Mouse (Mus musculus): ENCODE measurements at regions not wholly inside any gene's neighbourhood (a gene's known extent, or its start where the extent isn't known, plus 50 kb on each side); places are given as distances from the start of the nearest gene placed in this dataset.

DNA sequence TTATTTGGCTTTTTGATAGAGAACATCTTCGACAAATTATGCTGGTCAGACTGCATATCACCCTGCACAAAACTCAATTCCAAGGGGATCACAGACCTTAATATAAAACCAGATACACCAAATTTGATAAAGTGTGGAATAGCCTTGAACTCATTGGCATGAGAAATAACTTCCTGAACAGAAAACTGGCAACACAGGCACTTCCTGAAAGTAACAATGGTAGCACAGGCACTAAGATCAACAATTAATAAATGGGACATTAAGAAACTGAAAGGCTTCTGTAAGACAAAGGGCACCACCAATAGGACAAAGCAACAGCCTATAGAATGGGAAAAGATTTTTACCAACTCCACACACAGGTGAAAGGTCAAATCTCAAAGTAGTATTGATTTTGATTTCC lies 141.5 kb downstream of the Fam198b start:
- Histone ChIP-seq H3K9me3 (ENCODE audit: control insufficient read depth, low read length) (no peaks in the 10 kb centered on the region), H3K36me3 (ENCODE audit: control insufficient read depth, insufficient read depth, low read length) (no peaks in the 10 kb centered on the region), H3K4me3 (ENCODE audit: low read depth, low read length) (no peak overlapping the region), H3K9ac (ENCODE audit: low read length) (no peak overlapping the region), H3K27me3 (ENCODE audit: control insufficient read depth, insufficient read depth, low read length) (no peaks in the 10 kb centered on the region), H3K27ac (replicated peaks; ENCODE audit: low read depth, low read length) (no peak overlapping the region), H3K4me2 (ENCODE audit: low read depth, severe bottlenecking) (no peak overlapping the region), H3K4me1 (ENCODE audit: control insufficient read depth, insufficient read depth, low read length) (no peaks in the 10 kb centered on the region)
- 85% methylated on average over 1 of the region's 1 CpGs for WGBS
- DNase-seq (ENCODE audit: low spot score), result no peak
- ATAC-seq (ENCODE audit: insufficient number of reproducible peaks, low FRiP score, low TSS enrichment, low read depth), result no peak

DNA sequence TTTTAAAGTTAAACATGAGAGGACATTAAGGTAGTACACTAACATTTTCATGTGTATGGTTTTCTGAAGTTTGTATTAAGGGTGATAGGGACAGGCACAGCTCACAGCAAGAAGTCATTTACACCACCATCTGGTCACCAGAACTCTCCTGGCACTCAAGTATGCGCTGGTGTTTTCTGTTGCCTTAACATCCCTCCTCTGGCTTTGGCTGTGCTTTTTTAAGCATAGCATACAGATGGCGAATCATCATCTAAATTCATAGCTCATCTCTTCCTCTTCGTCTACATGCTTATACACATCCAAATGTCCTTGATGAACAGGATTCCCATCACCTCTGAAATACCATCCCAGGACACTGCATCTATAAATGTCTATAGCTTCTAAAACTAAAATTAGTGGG lies 148.7 kb downstream of the Fam198b start:
- Histone ChIP-seq H3K4me1 (ENCODE audit: control insufficient read depth, insufficient read depth, low read length) (no peaks in the 10 kb centered on the region), H3K9ac (ENCODE audit: low read length) (no peak overlapping the region), H3K9me3 (ENCODE audit: control insufficient read depth, low read length) (no peaks in the 10 kb centered on the region), H3K27me3 (ENCODE audit: control insufficient read depth, insufficient read depth, low read length) (no peaks in the 10 kb centered on the region), H3K36me3 (ENCODE audit: control insufficient read depth, insufficient read depth, low read length) (no peaks in the 10 kb centered on the region), H3K27ac (replicated peaks; ENCODE audit: low read depth, low read length) (no peak overlapping the region), H3K4me3 (ENCODE audit: low read depth, low read length) (no peak overlapping the region), H3K4me2 (ENCODE audit: low read depth, severe bottlenecking) (no peak overlapping the region)
- WGBS, result 72% methylated on average over 3 of the region's 3 CpGs
- ATAC-seq (ENCODE audit: insufficient number of reproducible peaks, low FRiP score, low TSS enrichment, low read depth) (no peak), DNase-seq (ENCODE audit: low spot score) (no peak)

DNA sequence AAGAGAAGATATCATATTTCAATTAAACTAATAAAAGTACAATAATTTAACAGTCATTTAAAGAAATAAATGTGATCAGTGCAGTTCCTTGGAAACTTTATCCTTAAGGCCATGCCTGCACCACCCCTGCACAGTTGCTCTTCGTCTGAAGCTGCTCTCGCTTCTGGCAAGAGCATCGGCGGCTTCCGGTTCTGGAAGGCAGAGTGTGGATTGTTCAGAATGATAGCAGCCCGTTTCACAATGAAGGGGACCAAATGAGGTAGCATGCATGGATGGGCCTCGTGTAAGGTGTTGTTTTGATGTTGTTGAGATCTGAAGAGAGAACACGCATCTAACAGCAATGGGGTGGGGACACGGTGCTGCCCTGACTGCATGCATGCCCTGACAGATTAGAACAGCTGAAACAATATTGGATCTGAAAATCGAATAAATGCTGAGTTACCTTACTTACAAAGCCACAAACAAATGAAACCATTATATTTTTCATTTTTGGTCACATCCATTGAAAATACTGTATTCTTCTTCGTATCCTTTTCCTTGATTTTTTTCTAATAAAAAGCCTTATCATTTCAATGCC lies 154.3 kb downstream of the Fam198b start:
- DNase-seq (ENCODE audit: low spot score) (no peak), ATAC-seq (ENCODE audit: insufficient number of reproducible peaks, low FRiP score, low TSS enrichment, low read depth) (no peak)
- Histone ChIP-seq H3K27ac (replicated peaks; ENCODE audit: low read depth, low read length) (no peak overlapping the region), H3K9ac (ENCODE audit: low read length) (no peak overlapping the region), H3K36me3 (ENCODE audit: control insufficient read depth, insufficient read depth, low read length) (no peaks in the 10 kb centered on the region), H3K4me3 (ENCODE audit: low read depth, low read length) (no peak overlapping the region), H3K4me2 (ENCODE audit: low read depth, severe bottlenecking) (no peak overlapping the region), H3K27me3 (ENCODE audit: control insufficient read depth, insufficient read depth, low read length) (no peaks in the 10 kb centered on the region), H3K4me1 (ENCODE audit: control insufficient read depth, insufficient read depth, low read length) (no peaks in the 10 kb centered on the region), H3K9me3 (ENCODE audit: control insufficient read depth, low read length) (no peaks in the 10 kb centered on the region)
- whole genome bisulfite sequencing, result 79% methylated on average over 11 of the region's 11 CpGs

DNA sequence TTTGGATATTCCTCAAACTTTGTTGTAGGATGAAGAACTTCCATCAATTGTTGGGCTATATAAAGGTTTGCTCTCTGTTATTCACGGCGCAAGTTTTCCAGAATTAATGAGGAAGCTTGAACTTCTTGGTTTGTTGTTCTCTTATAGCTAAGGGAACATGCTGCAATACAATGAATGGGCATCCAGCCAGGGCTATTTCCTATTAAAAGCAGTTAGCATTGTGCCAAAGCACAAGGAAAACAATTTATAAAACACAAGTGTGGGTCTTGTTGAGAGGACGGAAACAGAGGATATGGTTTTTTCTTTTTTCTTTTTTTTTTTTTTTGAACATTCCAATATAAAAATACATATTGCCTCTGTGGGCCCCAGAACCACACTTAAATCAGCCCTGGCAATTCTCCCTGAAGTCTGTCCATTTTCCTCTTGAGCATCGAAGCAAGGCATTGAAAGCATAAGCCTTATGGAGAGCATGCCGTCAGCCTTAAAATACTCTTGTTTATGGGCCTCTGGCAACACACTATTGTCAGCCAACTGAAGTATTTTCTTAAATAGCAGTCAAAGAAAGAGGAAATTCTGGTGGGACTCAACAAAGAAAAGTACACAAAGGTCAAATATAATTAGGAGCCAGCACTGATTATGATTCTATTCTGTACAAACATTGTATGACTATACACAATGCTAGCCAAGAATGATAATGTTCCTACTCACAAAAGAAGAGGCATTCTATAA lies 158.6 kb downstream of the Fam198b start:
- H3K4me3 ChIP-seq (ENCODE audit: low read depth, low read length), result no peak overlapping the region
- H3K36me3 ChIP-seq (ENCODE audit: control insufficient read depth, insufficient read depth, low read length), result no peaks in the 10 kb centered on the region
- no peaks in the 10 kb centered on the region for H3K4me1 ChIP-seq (ENCODE audit: control insufficient read depth, insufficient read depth, low read length)
- no peaks in the 10 kb centered on the region for H3K27me3 ChIP-seq (ENCODE audit: control insufficient read depth, insufficient read depth, low read length)
- no peak overlapping the region for H3K9ac ChIP-seq (ENCODE audit: low read length)
- no peak overlapping the region for H3K4me2 ChIP-seq (ENCODE audit: low read depth, severe bottlenecking)
- ATAC-seq (ENCODE audit: insufficient number of reproducible peaks, low FRiP score, low TSS enrichment, low read depth) (no peak), DNase-seq (ENCODE audit: low spot score) (no peak)
- whole genome bisulfite sequencing, result 89% methylated on average over 5 of the region's 5 CpGs
- H3K27ac ChIP-seq (replicated peaks; ENCODE audit: low read depth, low read length), result no peak overlapping the region
- H3K9me3 ChIP-seq (ENCODE audit: control insufficient read depth, low read length), result no peaks in the 10 kb centered on the region

DNA sequence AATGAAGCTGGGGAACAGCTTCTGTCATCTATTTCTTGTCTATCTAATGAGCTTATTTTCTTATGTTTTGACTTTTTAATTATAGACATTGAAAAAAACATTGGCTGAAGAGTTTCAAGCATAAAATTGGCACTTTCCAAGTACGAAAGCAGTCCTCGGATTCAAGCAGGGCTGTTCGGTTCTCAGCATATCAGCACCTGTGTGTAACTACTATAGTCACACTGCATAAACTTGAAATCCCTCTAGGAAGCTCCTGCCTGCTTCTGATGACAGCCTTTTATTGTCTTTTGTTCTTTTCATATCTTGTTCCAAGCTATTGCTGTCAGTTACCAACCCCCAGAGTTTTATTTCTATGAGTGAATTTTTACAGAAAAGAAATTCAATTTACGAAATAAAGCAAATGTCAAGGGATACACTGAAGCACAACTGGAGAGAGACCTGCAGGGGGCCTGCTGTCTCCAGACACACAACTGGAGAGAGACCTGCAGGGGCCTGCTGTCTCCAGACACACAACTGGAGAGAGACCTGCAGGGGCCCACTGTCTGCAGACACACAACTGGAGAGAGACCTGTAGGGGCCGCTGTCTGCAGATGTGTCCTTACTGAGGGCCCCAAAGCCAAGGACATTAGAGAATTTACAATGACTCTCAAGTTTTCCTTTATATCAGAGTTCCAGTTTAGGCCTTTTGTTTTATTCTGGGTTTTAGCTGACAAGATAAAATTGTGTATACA lies 165.3 kb downstream of the Fam198b start:
- Histone ChIP-seq H3K27ac (replicated peaks; ENCODE audit: low read depth, low read length) (no peak overlapping the region), H3K9ac (ENCODE audit: low read length) (no peak overlapping the region), H3K9me3 (ENCODE audit: control insufficient read depth, low read length) (no peaks in the 10 kb centered on the region), H3K4me3 (ENCODE audit: low read depth, low read length) (no peak overlapping the region), H3K36me3 (ENCODE audit: control insufficient read depth, insufficient read depth, low read length) (no peaks in the 10 kb centered on the region), H3K4me1 (ENCODE audit: control insufficient read depth, insufficient read depth, low read length) (no peaks in the 10 kb centered on the region), H3K4me2 (ENCODE audit: low read depth, severe bottlenecking) (no peak overlapping the region), H3K27me3 (ENCODE audit: control insufficient read depth, insufficient read depth, low read length) (no peaks in the 10 kb centered on the region)
- ATAC-seq (ENCODE audit: insufficient number of reproducible peaks, low FRiP score, low TSS enrichment, low read depth) (no peak), DNase-seq (ENCODE audit: low spot score) (no peak)
- WGBS, result 82% methylated on average over 5 of the region's 5 CpGs

DNA sequence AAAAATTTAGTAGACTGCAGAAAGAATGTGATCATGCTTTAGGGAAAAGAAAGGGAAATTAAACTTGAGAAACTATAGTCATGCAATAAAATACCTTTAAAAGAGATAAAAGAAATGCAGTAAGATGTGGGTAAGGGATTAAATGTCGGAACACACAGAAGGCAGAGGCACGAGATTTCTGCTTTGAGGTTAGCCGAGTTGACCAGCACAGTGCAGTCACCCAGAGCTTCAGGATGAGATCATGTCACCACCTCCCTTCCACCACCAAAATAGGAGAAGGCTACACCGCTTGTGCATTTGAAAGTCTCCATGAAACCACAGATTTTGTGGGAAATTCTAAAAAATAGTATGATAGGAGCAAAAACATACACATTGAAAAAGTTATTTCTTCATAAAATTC lies 166.6 kb downstream of the Fam198b start:
- no peaks in the 10 kb centered on the region for H3K36me3 ChIP-seq (ENCODE audit: control insufficient read depth, insufficient read depth, low read length)
- ATAC-seq (ENCODE audit: insufficient number of reproducible peaks, low FRiP score, low TSS enrichment, low read depth), result no peak
- no peak overlapping the region for H3K27ac ChIP-seq (replicated peaks; ENCODE audit: low read depth, low read length)
- no peak overlapping the region for H3K4me2 ChIP-seq (ENCODE audit: low read depth, severe bottlenecking)
- no peak for DNase-seq (ENCODE audit: low spot score)
- H3K9me3 ChIP-seq (ENCODE audit: control insufficient read depth, low read length), result no peaks in the 10 kb centered on the region
- H3K9ac ChIP-seq (ENCODE audit: low read length), result no peak overlapping the region
- no peaks in the 10 kb centered on the region for H3K4me1 ChIP-seq (ENCODE audit: control insufficient read depth, insufficient read depth, low read length)
- no peaks in the 10 kb centered on the region for H3K27me3 ChIP-seq (ENCODE audit: control insufficient read depth, insufficient read depth, low read length)
- no peak overlapping the region for H3K4me3 ChIP-seq (ENCODE audit: low read depth, low read length)
- WGBS, result 81% methylated on average over 4 of the region's 4 CpGs

DNA sequence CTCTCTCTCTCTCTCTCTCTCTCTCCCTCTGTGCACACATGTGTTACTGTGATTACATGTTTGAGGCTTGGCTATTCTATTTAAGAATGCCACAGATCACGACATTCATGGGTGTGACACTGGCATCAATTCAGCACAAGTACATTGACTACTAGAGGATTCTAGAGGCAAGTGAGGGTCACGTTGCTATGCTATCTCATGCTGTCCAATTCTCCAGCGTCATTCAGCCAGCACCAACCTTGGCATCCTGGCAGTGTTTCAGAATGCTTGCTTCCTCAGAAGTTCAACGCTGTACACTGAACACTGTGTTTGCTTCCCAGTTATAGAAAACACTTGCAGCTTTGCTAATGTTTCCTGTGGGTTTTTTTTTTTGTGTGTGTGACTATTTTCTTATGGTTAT lies 167.6 kb downstream of the Fam198b start:
- Histone ChIP-seq H3K27ac (replicated peaks; ENCODE audit: low read depth, low read length) (no peak overlapping the region), H3K4me2 (ENCODE audit: low read depth, severe bottlenecking) (no peak overlapping the region), H3K9ac (ENCODE audit: low read length) (no peak overlapping the region), H3K4me1 (ENCODE audit: control insufficient read depth, insufficient read depth, low read length) (no peaks in the 10 kb centered on the region), H3K9me3 (ENCODE audit: control insufficient read depth, low read length) (no peaks in the 10 kb centered on the region), H3K27me3 (ENCODE audit: control insufficient read depth, insufficient read depth, low read length) (no peaks in the 10 kb centered on the region), H3K36me3 (ENCODE audit: control insufficient read depth, insufficient read depth, low read length) (no peaks in the 10 kb centered on the region), H3K4me3 (ENCODE audit: low read depth, low read length) (no peak overlapping the region)
- ATAC-seq (ENCODE audit: insufficient number of reproducible peaks, low FRiP score, low TSS enrichment, low read depth) (no peak), DNase-seq (ENCODE audit: low spot score) (no peak)
- 87% methylated on average over 4 of the region's 4 CpGs for WGBS

DNA sequence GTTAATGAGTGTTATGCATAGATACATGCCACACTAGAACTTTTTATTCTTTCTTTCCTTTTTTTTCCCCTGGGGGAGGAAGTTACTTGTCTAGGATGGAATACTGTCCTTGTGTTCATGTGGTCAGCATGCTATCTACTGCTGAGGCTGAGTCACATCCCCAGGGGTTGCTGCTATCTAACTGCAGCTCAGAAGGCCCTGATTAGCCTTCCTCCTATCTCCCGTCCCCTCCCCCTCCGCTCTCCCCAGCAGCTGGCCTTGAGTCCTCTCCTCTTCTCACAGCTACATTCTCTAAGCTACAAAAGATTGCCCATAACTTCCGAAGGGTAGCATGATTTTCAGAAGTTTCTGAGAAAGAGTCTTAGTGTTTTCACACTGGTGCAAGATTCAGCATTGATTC lies 168.5 kb downstream of the Fam198b start:
- H3K4me3 ChIP-seq (ENCODE audit: low read depth, low read length), result no peak overlapping the region
- WGBS, result 57% methylated on average over 3 of the region's 3 CpGs
- DNase-seq (ENCODE audit: low spot score) (no peak), ATAC-seq (ENCODE audit: insufficient number of reproducible peaks, low FRiP score, low TSS enrichment, low read depth) (no peak)
- no peaks in the 10 kb centered on the region for H3K27me3 ChIP-seq (ENCODE audit: control insufficient read depth, insufficient read depth, low read length)
- H3K9ac ChIP-seq (ENCODE audit: low read length), result no peak overlapping the region
- no peaks in the 10 kb centered on the region for H3K9me3 ChIP-seq (ENCODE audit: control insufficient read depth, low read length)
- H3K27ac ChIP-seq (replicated peaks; ENCODE audit: low read depth, low read length), result no peak overlapping the region
- H3K4me2 ChIP-seq (ENCODE audit: low read depth, severe bottlenecking), result no peak overlapping the region
- H3K4me1 ChIP-seq (ENCODE audit: control insufficient read depth, insufficient read depth, low read length), result no peaks in the 10 kb centered on the region
- H3K36me3 ChIP-seq (ENCODE audit: control insufficient read depth, insufficient read depth, low read length), result no peaks in the 10 kb centered on the region

All from limb, embryonic 11.5 days (tissue).